Mouse (Mus musculus) olfactory bulb, adult 2 months (tissue): Measurements from ENCODE around the gene Extl1.

Experiments
- CTCF ChIP-seq: fragments of 200-500 bp; IDR thresholded peaks from 2 replicates; pipeline ENCODE4 v1.5.1; 2012; ENCODE audit warnings: low read depth, mild to moderate bottlenecking, low read length, moderate library complexity; ENCODE audit not compliant: insufficient read depth
- POLR2A ChIP-seq: fragments of 200-500 bp; IDR thresholded peaks from 2 replicates; pipeline ENCODE4 v1.6.1; 2012; ENCODE audit warnings: mild to moderate bottlenecking, low read depth, low read length, moderate library complexity; ENCODE audit not compliant: insufficient read depth

DNA sequence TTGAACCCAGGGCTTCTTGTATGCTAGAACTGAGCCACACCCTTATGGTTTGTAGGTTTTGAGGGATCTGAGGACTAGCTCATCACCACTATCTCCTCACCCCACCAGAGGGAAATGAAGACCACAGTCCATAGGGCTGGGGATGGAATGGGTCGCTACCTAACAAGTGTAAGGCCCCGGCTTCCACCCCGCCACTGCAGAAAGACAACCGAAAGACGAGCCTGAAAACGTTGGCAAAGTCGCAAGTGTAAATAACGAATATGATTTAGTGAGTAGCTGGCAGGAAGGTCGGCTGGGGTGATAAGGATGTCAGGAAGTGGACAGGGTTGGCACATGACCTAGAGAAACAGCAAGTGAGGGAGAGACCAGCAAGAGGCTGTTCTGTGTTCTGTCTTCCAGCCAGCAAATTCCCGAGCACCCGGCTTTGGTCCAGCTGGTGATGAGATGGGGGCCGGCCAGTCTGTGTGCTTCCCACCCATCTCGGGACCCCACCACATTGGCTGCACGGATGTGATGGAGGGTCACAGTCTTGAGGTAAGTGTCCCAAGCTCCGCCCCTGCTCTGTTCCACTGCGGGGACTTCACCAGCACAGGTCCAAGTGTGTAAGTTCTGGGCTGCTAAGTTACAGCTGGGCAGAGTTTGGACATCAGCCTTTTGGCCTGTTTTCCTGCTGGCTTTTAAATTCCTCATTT, 19.1 kb upstream of the Extl1 start:
- TF ChIP-seq CTCF: no peak
- TF ChIP-seq POLR2A: no peak
